Mouse (Mus musculus) 3T3-L1 (cell line): ENCODE data around the gene Tmprss3.

Experiments
- DNase-seq: peaks from one replicate; pipeline ENCODE4 v3.0.0-alpha.2; 2015; ENCODE audit warnings: low read depth, low spot score

Tmprss3 gene

DNA sequence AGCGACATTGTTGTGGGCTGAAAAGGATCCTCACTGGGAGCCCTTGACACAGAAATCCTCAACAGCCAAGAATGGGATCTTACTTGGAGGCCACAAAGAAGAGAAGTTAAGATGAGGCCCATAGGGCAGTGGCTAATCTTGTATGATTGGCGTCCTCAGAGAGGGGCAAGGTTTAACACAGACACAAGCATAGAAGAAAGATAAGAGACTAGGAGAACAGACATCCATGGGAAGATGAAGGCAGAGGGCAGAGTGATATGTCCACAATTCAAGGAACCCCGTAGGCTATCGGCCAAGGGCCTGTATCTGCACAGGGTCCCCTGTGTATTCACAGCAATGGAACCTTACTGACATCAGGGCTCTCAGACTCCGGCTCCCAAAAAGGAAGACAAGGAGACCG lies 3.6 kb downstream of the Tmprss3 start:
- DNase-seq: no peak

DNA sequence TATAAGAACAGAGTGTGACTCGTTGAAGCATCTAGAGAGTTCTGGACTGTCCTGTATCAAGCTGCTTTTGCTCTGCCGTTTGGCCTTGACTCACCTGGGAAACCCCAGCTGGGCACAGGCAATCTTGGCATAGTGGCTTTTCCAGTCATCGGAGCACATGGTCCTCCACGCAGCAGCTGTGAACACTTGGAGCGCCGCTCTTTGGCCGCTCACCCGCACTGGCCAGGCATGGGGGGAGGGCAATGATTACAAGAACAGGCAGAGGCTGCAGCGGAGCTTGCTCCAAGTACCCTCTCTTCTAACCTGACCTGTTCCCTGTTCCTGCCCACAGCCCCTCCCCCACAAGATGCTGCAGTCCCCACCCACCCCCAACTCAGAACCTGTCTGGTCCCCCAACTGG lies 5.4 kb downstream of the Tmprss3 start:
- no peak for DNase-seq

GRCm38 (mm10) chr17:31192663-31193062 lies 6.1 kb downstream of the Tmprss3 start:
- no peak for DNase-seq

DNA sequence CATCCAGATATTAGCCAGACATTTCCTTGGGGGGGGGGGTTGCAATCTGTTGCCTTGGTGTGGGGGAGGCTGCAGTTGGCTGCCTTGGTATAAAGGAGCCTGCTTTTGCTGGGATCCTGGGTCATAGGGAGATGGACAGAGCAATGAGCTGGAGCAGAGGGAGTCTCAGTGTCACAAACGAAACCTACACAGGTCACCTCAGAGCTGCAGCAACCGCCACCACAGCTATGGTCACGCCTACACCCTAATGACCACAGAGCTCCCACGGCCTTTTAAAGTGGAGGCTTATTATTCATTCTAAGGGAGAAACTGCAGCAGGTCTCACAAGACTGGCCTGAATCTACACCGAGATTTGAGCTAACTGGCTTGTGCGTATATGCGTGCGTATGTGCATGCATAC lies 7.0 kb downstream of the Tmprss3 start:
- DNase-seq: no peak

GRCm38 (mm10) chr17:31187370-31187769 lies 11.4 kb downstream of the Tmprss3 start:
- peak; percentile 61 for DNase-seq

GRCm38 (mm10) chr17:31184269-31184990 lies 14.3 kb downstream of the Tmprss3 start:
- DNase-seq: no peak

GRCm38 (mm10) chr17:31183180-31183974 lies 15.4 kb downstream of the Tmprss3 start:
- DNase-seq: no peak

DNA sequence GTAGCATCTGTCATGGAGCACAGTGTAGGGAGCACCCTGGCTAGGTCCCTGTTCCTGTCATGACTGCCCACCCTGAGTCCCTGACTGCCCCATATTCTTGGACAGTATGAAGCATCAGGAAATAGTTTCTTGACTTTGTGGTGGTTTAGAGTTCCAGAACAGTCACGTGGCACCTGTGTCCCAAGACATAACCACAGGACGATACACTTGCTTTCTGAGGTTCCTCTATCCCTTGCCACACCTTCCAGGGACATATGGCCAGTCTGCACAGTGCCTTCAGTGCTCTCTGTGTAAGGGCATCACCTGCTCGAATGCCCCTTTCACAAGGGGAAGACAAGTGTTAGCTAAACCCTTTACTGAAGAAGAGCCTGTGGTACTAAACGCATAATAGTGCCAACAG lies 17.3 kb downstream of the Tmprss3 start:
- DNase-seq: no peak

DNA sequence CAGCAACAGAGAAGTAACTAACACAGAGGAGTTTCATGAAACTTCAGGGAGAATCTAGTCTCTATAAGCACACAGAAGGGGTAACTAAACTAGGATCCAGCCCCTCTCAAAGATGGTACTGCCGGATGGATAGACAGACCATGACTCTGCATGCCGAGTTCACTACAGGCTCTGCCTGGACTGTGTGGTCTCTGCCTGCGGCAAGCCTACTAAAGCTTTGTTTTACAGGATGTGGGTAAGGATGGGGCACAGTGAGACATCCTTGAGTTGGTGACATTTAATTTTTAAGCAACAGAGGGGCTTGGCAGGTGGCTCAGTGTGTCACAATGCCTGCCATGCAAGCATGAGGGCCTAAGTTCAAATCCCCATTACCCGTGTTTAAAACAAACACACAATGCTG lies 22.5 kb downstream of the Tmprss3 start:
- no peak for DNase-seq

GRCm38 (mm10) chr17:31169796-31170195 lies 29.0 kb downstream of the Tmprss3 start:
- DNase-seq: no peak

DNA sequence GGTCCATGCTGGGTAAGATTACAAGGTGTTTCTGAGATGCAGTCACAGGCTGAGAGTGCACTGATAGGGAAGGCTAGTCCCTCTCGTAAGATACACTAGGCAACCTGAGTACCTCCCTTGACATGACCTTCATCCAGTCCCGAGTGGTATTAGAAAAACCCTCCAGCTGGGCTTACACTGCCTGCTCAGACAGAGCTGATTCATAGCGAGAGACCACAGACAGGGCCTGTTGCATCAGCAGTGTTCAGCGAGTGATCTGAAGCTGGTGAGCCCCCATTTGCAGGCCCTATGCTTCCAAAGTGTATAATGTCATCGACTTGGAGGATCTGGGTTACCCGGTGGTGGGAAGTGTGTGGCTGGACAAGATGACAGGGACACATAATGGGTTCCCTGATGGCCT lies 33.6 kb downstream of the Tmprss3 start, which contains the start of gene Tff1:
Tff1 (minus strand) TSS at position 151 of the 400 bp plus-strand sequence.
- DNase-seq: no peak

- DNase-seq: no peak
Observed at GRCm38 (mm10) chr17:31163821-31164220, 35.0 kb downstream of the Tmprss3 start.

DNA sequence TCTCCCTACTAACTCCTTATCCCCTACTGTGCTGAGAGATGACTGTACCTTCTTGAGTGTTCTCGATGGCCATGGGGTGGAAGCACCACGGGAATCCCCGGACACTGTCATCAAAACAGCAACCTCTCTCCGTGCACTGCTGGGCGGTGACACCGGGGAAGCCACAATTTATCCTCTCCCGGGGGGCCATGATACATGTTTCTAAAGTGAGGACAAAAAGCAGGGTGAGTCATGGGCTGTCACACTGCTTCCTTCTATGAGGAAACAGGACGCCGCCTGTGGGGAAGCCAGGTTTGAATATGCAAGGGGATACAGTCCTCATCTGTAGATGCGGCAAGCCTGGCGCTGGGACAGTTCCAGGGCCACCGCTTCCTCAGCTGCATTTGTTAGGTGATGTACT lies 36.2 kb downstream of the Tmprss3 start:
- DNase-seq: no peak

DNA sequence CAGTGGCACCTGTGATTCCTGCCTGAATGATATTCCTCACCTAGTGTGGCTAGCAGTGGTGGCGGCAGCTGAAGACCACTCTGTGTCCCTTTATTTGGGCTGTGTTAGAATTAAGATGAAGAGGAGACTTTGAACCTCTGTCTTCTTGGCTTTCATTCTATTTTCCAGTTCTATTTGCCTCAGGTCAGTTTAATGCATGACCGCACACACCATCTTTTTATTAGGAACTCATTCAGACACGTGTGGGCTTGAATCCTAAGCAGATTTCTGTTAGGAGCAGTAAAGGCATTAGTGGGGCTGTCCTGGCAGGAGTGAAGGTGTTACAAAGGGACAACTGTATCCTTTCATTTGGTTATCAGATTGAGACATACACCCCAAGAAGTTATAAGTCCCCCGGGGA lies 38.5 kb downstream of the Tmprss3 start:
- DNase-seq: no peak

DNA sequence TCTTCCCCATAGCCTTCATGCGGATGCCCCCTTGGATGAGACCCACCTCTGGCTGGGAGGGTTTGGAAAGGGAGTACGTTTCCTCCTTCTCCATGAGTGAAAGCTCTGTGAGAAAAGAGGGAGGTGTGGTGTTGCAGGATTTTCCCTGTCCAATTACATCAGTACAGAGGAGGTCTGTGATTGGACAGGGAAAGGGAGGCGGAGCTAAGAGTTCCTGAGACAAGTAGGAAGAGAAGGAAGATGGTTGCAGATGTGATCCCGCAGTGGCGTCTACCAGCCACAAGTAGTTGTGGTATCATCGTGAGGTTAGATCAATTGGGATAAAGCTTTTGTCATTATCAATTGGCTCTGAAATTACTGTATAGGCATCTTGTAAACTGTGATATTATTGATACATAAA lies 40.9 kb downstream of the Tmprss3 start:
- DNase-seq: no peak

GRCm38 (mm10) chr17:31153785-31154184 lies 45.0 kb downstream of the Tmprss3 start:
- DNase-seq: no peak

DNA sequence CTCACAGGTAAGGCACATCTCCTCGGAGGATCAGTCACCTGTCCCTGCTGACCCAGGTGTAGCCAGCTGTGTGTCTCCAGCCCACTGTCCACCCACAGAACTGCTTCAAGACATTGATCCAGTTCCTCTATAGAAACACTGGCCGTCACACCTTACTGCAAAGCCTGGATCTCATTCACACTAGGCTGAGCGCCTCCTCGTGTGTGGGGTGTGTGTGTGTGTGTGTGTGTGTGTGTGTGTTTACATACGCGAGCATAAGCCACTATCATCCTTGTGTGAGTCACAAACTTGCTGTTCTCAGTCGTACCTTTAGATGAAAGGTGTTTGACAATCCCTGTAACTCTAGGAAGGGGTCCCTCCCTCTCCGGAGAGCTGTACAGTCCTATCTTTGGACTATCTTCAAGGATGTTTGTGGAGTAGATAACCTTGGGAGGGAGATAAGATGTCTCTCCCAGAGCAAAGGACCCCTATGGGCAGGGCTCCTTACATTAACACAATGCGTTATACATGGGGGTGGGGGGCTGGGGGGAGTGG lies 45.7 kb downstream of the Tmprss3 start:
- DNase-seq: no peak

GRCm38 (mm10) chr17:31152512-31152911 lies 46.3 kb downstream of the Tmprss3 start:
- DNase-seq: no peak

- DNase-seq: no peak
Observed at GRCm38 (mm10) chr17:31145998-31146397, 52.8 kb downstream of the Tmprss3 start.

- no peak for DNase-seq
Observed at GRCm38 (mm10) chr17:31144040-31145037, 54.4 kb downstream of the Tmprss3 start, which contains the start of gene Tff2. Gene Tff2 (minus strand): TSS chr17:31144282.

DNA sequence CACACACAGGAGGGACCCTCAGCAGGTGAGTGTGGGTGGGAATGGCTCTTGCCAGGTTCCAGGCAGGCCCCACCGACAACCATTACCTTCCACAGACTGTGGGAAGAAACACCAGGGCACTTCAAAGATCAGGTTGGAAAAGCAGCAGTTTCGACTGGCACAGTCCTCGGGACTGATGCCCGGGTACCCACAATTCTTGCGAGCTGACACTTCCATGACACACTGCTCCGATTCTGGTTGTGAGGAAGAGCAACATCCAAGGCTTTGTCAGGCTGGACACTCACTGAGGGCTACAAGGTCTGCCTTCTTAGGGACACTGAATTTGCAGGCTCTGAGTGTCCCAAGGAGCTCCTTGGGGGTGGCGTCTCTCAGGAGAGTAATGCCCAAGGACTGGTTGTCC lies 56.7 kb downstream of the Tmprss3 start:
- no peak for DNase-seq
